Mouse (Mus musculus) intestine, postnatal 0 days (tissue): ENCODE results near the gene Fibcd1. TPM values are rescaled to one million over a fixed set of nuclear protein-coding genes. Genes with fewer than 3 reads are reported as not detected.
A peak's percentile ranks its signal among the peaks of the same experiment; 100 is the strongest.

Source experiments
- ATAC-seq: fragments of 200-750 bp; cut with Nextera tagmentation; 2 replicates; pipeline ENCODE4 v1.8.0; 2017; ENCODE audit warnings: mild to moderate bottlenecking, moderate TSS enrichment, moderate library complexity
- H3K27ac ChIP-seq: fragments of 300-500 bp; sonication (generic); 2 replicates; pipeline ENCODE4 v1.5.1; 2014; ENCODE audit warnings: mild to moderate bottlenecking, low read depth, low read length, moderate library complexity
- H3K27me3 ChIP-seq: fragments of 300-500 bp; sonication (generic); replicated peaks from 2 replicates; pipeline ENCODE4 v1.6.1; 2014; ENCODE audit warnings: low read length, mixed read lengths; ENCODE audit not compliant: control insufficient read depth, insufficient read depth
- H3K36me3 ChIP-seq: fragments of 300-500 bp; sonication (generic); 2 replicates; pipeline ENCODE4 v1.6.1; 2014; ENCODE audit warnings: mild to moderate bottlenecking, moderate library complexity; ENCODE audit not compliant: control insufficient read depth, insufficient read depth
- H3K4me1 ChIP-seq: fragments of 300-500 bp; sonication (generic); replicated peaks from 2 replicates; pipeline ENCODE4 v1.6.1; 2014; ENCODE audit warnings: antibody characterized with exemption, low read length, mixed read lengths; ENCODE audit not compliant: control insufficient read depth, insufficient read depth
- H3K4me2 ChIP-seq: fragments of 300-500 bp; sonication (generic); replicated peaks from 2 replicates; pipeline ENCODE4 v1.6.1; 2014; ENCODE audit warnings: low read depth, mild to moderate bottlenecking, moderate library complexity
- H3K4me3 ChIP-seq: fragments of 300-500 bp; sonication (generic); 2 replicates; pipeline ENCODE4 v1.5.1; 2014; ENCODE audit warnings: low read depth, low read length
- H3K9ac ChIP-seq: fragments of 300-500 bp; sonication (generic); 2 replicates; pipeline ENCODE4 v1.6.1; 2014; ENCODE audit warnings: mild to moderate bottlenecking, low read depth, low read length
- H3K9me3 ChIP-seq: fragments of 300-500 bp; sonication (generic); 2 replicates; pipeline ENCODE4 v1.6.1; 2016; ENCODE audit warnings: mixed run types; ENCODE audit not compliant: control insufficient read depth
- CTCF ChIP-seq: sonication (generic); IDR thresholded peaks from 2 replicates; pipeline ENCODE4 v1.5.1; 2016; ENCODE audit warnings: low read depth, mild to moderate bottlenecking, control low read depth, antibody characterized with exemption, moderate library complexity
- WGBS: fragments of 180-500 bp; shearing (Covaris S2); extraction: QIAGEN DNeasy Blood & Tissue Kit; methylation state at CpG from one replicate; pipeline ENCODE4 v1.1.7; 2014; 5-methylcytosine and 5-hydroxymethylcytosine counted together
- polyA plus RNA-seq: library from polyadenylated mRNA; unstranded; fragments of >200 nt; fragmentation: Nextera tagmentation; extraction: Ambion mirVana; gene quantifications from 2 replicates; pipeline ENCODE4 v1.2.1, GENCODE M21; 2015

Fibcd1 gene
- polyA plus RNA-seq, 1 experiment from 2014 or later: 2.0 TPM

GRCm38 (mm10) chr2:31785074-31785473 is 60.7 kb downstream of the Fibcd1 start:
- WGBS: 26% methylated on average over 9 of the region's 9 CpGs
- Histone ChIP-seq H3K4me2 (no peak overlapping the region), H3K4me3 (no peak overlapping the region), H3K4me1 (no peaks in the 10 kb centered on the region), H3K27me3 (no peaks in the 10 kb centered on the region), H3K9me3 (no peaks in the 10 kb centered on the region), H3K36me3 (peaks cover 77% of the 10 kb centered on the region), H3K27ac (no peak overlapping the region), H3K9ac (no peak overlapping the region)
- TF ChIP-seq CTCF: peak; percentile 99
- ATAC-seq: peak; percentile 58

GRCm38 (mm10) chr2:31782958-31783602 is 62.7 kb downstream of the Fibcd1 start:
- 76% methylated on average over 8 of the region's 8 CpGs for WGBS
- Histone ChIP-seq H3K4me2 (no peak overlapping the region), H3K27me3 (no peaks in the 10 kb centered on the region), H3K9me3 (no peaks in the 10 kb centered on the region), H3K27ac (no peak overlapping the region), H3K9ac (no peak overlapping the region), H3K4me1 (no peaks in the 10 kb centered on the region), H3K36me3 (peaks cover 82% of the 10 kb centered on the region), H3K4me3 (no peak overlapping the region)
- no peak for ATAC-seq
- peak; percentile 59 for TF ChIP-seq CTCF

- 83% methylated on average over 2 of the region's 2 CpGs for WGBS
Measured at GRCm38 (mm10) chr2:31779258-31779657, 66.5 kb downstream of the Fibcd1 start.

GRCm38 (mm10) chr2:31776479-31776878 is 69.3 kb downstream of the Fibcd1 start:
- no peak for TF ChIP-seq CTCF
- 98% methylated on average over 3 of the region's 3 CpGs for WGBS
- Histone ChIP-seq H3K27ac (no peak overlapping the region), H3K4me2 (no peak overlapping the region), H3K36me3 (peaks cover 33% of the 10 kb centered on the region), H3K4me3 (no peak overlapping the region), H3K9ac (no peak overlapping the region), H3K27me3 (no peaks in the 10 kb centered on the region), H3K4me1 (0 out of 2 replicates have a peak, but pooled peaks cover 4% of the 10 kb centered on the region), H3K9me3 (no peaks in the 10 kb centered on the region)
- no peak for ATAC-seq

More at GRCm38 (mm10) chr2:31779258-31779657, 66.5 kb downstream of the Fibcd1 start:
- ATAC-seq: no peak
- TF ChIP-seq CTCF: no peak
- Histone ChIP-seq H3K9me3 (no peaks in the 10 kb centered on the region), H3K27me3 (no peaks in the 10 kb centered on the region), H3K4me2 (no peak overlapping the region), H3K36me3 (peaks cover 52% of the 10 kb centered on the region), H3K27ac (no peak overlapping the region), H3K9ac (no peak overlapping the region), H3K4me1 (no peaks in the 10 kb centered on the region), H3K4me3 (no peak overlapping the region)

GRCm38 (mm10) chr2:31770781-31771441 is 74.9 kb downstream of the Fibcd1 start:
- H3K27me3 ChIP-seq: no peaks in the 10 kb centered on the region
- peaks cover 22% of the 10 kb centered on the region; the same call in 1 of the 2 replicates for H3K4me1 ChIP-seq
- H3K4me3 ChIP-seq: no peak overlapping the region
- peak overlapping the region; percentile 73 for H3K27ac ChIP-seq
- H3K9ac ChIP-seq: no peak overlapping the region
- peak; percentile 55 for TF ChIP-seq CTCF
- H3K36me3 ChIP-seq: no peaks in the 10 kb centered on the region; the same call in 1 of the 2 replicates
- ATAC-seq: peak; percentile 76
- no peaks in the 10 kb centered on the region for H3K9me3 ChIP-seq
- no peak overlapping the region; the same call in 1 of the 2 replicates for H3K4me2 ChIP-seq
- 9% methylated on average over 7 of the region's 7 CpGs for WGBS

GRCm38 (mm10) chr2:31769631-31770111 is 76.1 kb downstream of the Fibcd1 start:
- peak overlapping the region; percentile 74 for H3K27ac ChIP-seq
- no peak overlapping the region for H3K9ac ChIP-seq
- H3K4me1 ChIP-seq: peaks cover 22% of the 10 kb centered on the region; the same call in 1 of the 2 replicates
- ATAC-seq: no peak; the same call in 1 of the 2 replicates
- TF ChIP-seq CTCF: no peak
- H3K36me3 ChIP-seq: no peaks in the 10 kb centered on the region; the same call in 1 of the 2 replicates
- 18% methylated on average over 6 of the region's 6 CpGs for WGBS
- H3K27me3 ChIP-seq: no peaks in the 10 kb centered on the region
- no peak overlapping the region for H3K4me3 ChIP-seq
- H3K4me2 ChIP-seq: peak overlapping the region; percentile 31
- H3K9me3 ChIP-seq: no peaks in the 10 kb centered on the region
